Mouse (Mus musculus): ENCODE results near the gene Fancm.
"Not testable (repeated sequence)": the region's sequence is repeated elsewhere in the genome, so short reads cannot be mapped to it uniquely, and the experiment has no call there.

The Fancm gene

DNA sequence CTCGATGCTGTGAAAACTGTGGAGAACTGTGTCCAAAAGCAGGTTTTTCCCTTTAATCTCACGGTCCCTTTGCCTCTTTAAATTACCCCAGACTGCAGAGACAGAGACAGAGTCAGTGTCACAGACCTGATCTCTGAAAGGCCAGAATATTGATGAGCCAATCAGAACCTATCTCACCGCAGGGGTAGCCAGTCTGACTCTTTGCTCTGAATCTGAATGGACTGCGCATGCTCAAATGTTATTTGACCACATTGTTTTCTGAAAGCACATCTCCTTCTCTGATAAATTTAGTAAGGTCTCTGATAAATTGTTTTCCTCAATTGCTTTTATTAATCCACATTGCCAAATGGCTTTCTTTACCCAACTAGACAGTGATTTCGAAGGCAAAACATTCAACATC lies 44.0 kb downstream of the Fancm start:
- no peak for DNase-seq (ENCODE audit: low read depth)

DNA sequence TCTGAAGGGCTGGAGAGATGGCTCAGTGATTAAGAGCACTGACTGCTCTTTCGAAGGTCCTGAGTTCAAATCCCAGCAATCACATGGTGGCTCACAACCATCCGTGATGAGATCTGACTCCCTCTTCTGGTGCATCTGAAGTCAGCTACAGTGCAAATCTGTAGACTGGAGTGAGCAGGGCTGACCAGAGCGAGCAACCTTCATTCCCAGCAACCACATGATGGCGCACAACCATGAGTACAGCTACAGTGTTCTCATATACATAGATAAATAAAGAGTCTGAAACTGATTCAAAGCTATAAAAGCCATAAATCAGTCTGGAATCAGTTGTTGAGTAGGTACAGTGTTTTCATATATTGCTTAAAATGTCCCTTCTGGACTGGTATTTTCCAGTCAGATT lies 60.7 kb downstream of the Fancm start:
- DNase-seq (ENCODE audit: low read depth): not testable (repeated sequence)

DNA sequence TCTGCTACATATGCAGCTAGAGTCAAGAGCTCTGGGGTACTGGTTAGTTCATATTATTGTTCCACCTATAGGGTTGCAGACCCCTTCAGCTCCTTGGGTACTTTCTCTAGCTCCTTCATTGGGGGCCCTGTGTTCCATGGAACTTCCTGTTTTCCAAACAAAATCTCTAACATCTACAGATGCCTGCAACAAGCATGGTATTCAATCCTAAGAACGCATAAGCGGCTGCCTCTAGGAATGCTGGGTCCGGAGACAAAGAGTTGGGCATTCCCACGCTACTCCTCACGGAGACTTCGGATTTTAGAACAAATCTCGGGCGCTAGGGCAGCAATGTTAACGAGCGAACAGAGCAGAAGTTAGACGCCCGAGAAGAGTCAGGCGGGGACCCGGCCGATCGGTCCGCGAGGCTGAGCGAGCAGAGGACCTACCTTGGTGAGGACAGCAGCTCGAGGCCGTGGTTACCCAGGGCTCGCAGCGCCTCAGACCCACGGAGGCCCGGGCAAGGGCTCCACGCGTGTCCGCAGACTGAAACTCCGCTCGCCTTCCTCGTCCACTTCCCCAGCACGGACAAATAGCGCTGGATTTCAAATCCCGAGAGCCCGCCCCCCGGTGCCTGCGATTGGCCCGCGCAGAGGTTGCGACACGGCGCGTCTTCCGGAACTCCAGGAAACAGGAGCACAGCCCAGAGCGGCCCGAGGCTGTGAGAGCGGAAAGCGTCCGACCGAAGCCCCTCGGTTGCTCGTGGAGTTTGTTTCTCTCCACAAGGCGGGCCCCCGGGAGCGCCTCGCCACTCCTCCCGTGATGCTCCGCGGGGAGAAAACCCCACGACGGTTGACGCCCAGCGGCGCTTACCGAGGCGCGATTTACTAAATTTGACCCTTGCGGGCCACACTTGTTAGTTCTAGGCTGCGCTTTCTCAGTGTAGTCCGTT lies 96.9 kb downstream of the Fancm start, which contains the start of gene Mis18bp1:
Gene Mis18bp1 (minus strand): TSS at position 584 of the 931 bp plus-strand sequence.
- DNase-seq (ENCODE audit: low read depth): peak; percentile 97

DNA sequence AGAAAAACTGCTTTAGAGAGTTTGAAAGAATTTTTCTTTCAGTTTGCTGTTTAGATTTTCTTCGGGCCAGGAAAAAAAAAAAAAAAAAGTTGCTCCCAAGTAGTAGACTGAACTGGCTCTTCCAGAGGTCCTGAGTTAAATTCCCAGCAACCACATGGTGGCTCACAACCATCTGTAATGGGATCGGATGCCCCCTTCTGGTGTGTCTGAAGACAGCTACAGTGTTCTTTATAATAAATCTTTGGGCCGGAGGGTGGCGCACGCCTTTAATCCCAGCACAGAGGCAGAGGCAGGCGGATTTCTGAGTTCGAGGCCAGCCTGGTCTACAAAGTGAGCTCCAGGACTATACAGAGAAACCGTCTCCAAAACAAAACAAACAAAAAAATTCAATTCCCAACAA lies 97.6 kb downstream of the Fancm start:
- DNase-seq (ENCODE audit: low read depth): not testable (repeated sequence)

DNA sequence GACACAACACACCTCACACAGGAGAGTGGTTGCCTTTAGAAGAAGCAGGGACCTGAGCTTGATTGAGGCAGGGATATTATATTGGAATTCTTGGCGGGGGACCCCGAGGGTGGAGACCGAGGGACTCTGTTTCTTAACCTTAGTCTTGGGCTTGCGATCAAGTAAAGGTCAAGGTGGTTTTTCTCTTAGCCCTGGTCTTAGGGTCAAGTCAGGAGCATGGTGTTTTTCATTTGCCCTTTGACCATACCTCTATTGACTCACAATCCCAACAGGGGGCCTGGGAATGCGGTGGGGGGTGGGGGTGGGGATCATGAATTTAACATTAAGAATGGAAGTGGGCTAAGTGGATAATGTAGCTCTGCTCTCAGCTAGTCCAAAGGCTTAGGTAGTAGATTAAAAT lies 98.3 kb downstream of the Fancm start:
- DNase-seq (ENCODE audit: low read depth): no peak

Measured in 416B (cell line).